Mouse (Mus musculus): ENCODE results near the gene Slc1a4. TPM values are rescaled to one million over a fixed set of nuclear protein-coding genes. Genes with fewer than 3 reads are reported as not detected.

Slc1a4 gene
- polyA plus RNA-seq, 1 experiment = 8.6 TPM

GRCm38 (mm10) chr11:20269885-20270284, 62.6 kb downstream of the Slc1a4 start:
- Histone ChIP-seq H3K27me3 (replicated peaks) (peaks cover 6% of the 10 kb centered on the region), H3K9me3 (no peaks in the 10 kb centered on the region), H3K4me1 (peaks cover 4% of the 10 kb centered on the region; the same call in 1 of the 2 replicates), H3K4me3 (replicated peaks) (no peak overlapping the region), H3K36me3 (replicated peaks; ENCODE audit: low read length) (no peaks in the 10 kb centered on the region)
- TF ChIP-seq GATA1 (IDR thresholded peaks at IDR 0.05; ENCODE audit: borderline replicate concordance, low read length) = no peak

GRCm38 (mm10) chr11:20262628-20263380, 69.7 kb downstream of the Slc1a4 start:
- Histone ChIP-seq H3K27me3 (replicated peaks) (no peaks in the 10 kb centered on the region), H3K36me3 (replicated peaks; ENCODE audit: low read length) (no peaks in the 10 kb centered on the region), H3K4me1 (peaks cover 12% of the 10 kb centered on the region; the same call in 1 of the 2 replicates), H3K4me3 (replicated peaks) (no peak overlapping the region), H3K9me3 (no peaks in the 10 kb centered on the region)
- TF ChIP-seq GATA1 (IDR thresholded peaks at IDR 0.05; ENCODE audit: borderline replicate concordance, low read length) = no peak

GRCm38 (mm10) chr11:20254791-20255190, 77.7 kb downstream of the Slc1a4 start:
- Histone ChIP-seq H3K27me3 (replicated peaks) (peaks cover 4% of the 10 kb centered on the region), H3K4me1 (peaks cover 14% of the 10 kb centered on the region), H3K9me3 (peaks cover 3% of the 10 kb centered on the region), H3K36me3 (replicated peaks; ENCODE audit: low read length) (no peaks in the 10 kb centered on the region), H3K4me3 (replicated peaks) (no peak overlapping the region)
- TF ChIP-seq FLI1 (IDR thresholded peaks at IDR 0.05; ENCODE audit: low read length) (no peak), GATA1 (IDR thresholded peaks at IDR 0.05; ENCODE audit: borderline replicate concordance, low read length) (no peak)

- TF ChIP-seq FLI1 (IDR thresholded peaks at IDR 0.05; ENCODE audit: low read length) (no peak), GATA1 (IDR thresholded peaks at IDR 0.05; ENCODE audit: borderline replicate concordance, low read length) (no peak)
- Histone ChIP-seq H3K36me3 (replicated peaks; ENCODE audit: low read length) (no peaks in the 10 kb centered on the region), H3K4me1 (peaks cover 24% of the 10 kb centered on the region), H3K27me3 (replicated peaks) (peaks cover 4% of the 10 kb centered on the region), H3K4me3 (replicated peaks) (no peak overlapping the region), H3K9me3 (peaks cover 3% of the 10 kb centered on the region)
These were observed 79.4 kb downstream of the Slc1a4 start for GRCm38 (mm10) chr11:20253088-20253487.

Other genes starting within 250 kb of the Slc1a4 start
- 26.1 TPM in 1 of 2 replicates, not detected in the other for gene Actr2, start 219.8 kb downstream of the Slc1a4 start, polyA plus RNA-seq (2012; ENCODE audit: insufficient read depth, low replicate concordance)
- gene Rab1a, start 131.3 kb downstream of the Slc1a4 start, polyA plus RNA-seq (2012; ENCODE audit: insufficient read depth, low replicate concordance) = 6.5 and 33.5 TPM in 2 replicates
- 4.7 and 15.5 TPM in 2 replicates for gene Cep68, start 83.3 kb downstream of the Slc1a4 start, polyA plus RNA-seq (2012; ENCODE audit: insufficient read depth, low replicate concordance)
- 11.5 and 20.5 TPM in 2 replicates for gene Sertad2, start 210.5 kb upstream of the Slc1a4 start, polyA plus RNA-seq (2012; ENCODE audit: insufficient read depth, low replicate concordance)

All from megakaryocyte, embryonic 14.5 days (primary cell).